Mouse (Mus musculus): ENCODE measurements at regions not wholly inside any gene's neighbourhood (a gene's known extent, or its start where the extent isn't known, plus 50 kb on each side); places are given as distances from the start of the nearest gene placed in this dataset.

DNA sequence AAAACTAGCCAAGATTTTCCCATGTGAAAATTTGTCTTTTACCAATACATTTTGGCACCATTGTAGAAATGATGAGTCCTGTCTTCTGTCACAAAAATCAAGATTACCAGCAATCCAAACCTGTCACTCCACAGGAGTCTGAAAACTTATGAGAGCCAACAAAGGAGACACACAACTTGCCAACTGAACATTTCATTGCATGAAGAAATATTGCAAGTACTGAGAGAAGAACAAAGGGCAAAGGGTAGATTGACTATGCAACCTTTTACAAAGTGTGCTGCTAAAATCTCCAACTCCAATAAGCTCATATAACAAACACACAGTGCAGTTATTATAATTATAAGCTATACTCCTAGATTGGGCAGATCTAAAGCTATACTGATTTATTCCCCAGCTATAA, 108.7 kb upstream of the Cpeb2 start:
- TF ChIP-seq ZC3H11A (IDR thresholded peaks at IDR 0.05; ENCODE audit: borderline replicate concordance, low read depth, low read length) (no peak), MAFK (IDR thresholded peaks at IDR 0.05; ENCODE audit: insufficient read depth, low read depth, low read length) (no peak), HCFC1 (IDR thresholded peaks at IDR 0.05; ENCODE audit: borderline replicate concordance, insufficient read depth, low read length) (no peak), ZNF384 (IDR thresholded peaks at IDR 0.05; ENCODE audit: low read depth, low read length) (no peak), CHD2 (IDR thresholded peaks at IDR 0.05; ENCODE audit: low read depth, low read length) (no peak)

All from ES-E14 (cell line).